Mouse (Mus musculus) cerebellum, postnatal 25 days (tissue): ENCODE measurements at regions not wholly inside any gene's neighbourhood (a gene's known extent, or its start where the extent isn't known, plus 50 kb on each side); places are given as distances from the start of the nearest gene placed in this dataset.
"Not testable (repeated sequence)": the region's sequence is repeated elsewhere in the genome, so short reads cannot be mapped to it uniquely, and the experiment has no call there.

Experiments used
- DNase-seq, 2 experiments: peaks; one replicate each; pipeline ENCODE4 v3.0.0; 2021; ENCODE audit warnings: mixed read lengths in 2 of 2

DNA sequence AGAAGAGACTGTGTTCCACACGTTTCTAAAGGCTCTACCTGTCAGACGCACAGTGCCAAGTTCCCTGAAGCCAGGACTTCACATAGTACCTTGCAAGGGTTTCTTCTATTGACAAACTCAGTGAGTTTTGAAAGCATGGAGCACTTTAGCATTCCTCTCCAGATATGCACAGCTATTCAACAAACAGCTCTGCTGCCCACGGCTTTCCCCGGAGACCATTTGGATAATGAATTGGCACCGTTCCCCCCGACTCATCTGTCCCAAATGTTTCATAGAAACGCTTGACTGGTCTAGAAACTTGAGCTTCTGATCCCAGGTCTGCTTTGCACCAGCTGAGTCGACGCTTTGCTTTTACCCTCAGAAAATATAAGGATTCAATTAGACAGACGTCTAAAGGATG is 162.2 kb upstream of the St6galnac5 start:
- DNase-seq: no peak

GRCm38 (mm10) chr3:153140985-153141384 is 158.9 kb upstream of the St6galnac5 start:
- DNase-seq: no peak

DNA sequence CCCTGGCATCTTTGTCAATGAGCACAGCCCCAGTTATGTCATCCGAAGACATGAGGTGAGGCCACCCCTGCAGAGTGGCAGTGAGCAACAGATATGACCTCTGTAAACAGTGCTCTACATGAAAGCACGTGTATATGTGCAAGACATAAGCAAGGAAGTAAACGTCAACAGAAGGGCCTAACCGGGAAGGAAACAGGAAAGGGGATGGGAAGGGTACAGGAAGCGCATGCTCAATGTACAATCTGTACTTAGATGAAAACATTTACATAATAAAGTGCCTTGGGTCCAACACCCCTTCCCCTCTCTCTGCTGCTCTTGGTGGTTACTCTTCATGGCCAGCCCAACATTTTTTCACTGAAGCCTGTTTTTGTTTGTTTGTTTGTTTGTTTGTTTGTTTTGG is 143.3 kb upstream of the St6galnac5 start:
- no peak for DNase-seq

DNA sequence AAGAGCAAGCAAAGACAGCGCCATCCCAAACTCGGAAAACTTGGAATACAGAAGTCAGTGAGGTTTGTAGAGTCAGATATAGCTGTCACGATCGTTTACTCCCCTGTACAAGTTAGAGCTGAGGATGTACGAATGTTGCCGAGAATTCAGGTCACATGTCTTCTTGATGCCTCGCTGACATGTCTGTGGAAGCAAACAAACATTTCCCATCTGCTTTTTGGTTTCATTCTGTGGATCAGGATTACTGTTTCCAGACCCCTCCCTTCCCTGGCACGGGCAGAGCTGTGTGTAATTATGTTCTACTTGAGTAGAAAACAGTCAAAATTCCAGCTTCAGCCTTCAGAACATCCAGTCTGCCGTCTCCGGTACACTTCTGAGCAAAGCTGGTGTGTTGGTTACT is 139.9 kb upstream of the St6galnac5 start:
- no peak for DNase-seq

DNA sequence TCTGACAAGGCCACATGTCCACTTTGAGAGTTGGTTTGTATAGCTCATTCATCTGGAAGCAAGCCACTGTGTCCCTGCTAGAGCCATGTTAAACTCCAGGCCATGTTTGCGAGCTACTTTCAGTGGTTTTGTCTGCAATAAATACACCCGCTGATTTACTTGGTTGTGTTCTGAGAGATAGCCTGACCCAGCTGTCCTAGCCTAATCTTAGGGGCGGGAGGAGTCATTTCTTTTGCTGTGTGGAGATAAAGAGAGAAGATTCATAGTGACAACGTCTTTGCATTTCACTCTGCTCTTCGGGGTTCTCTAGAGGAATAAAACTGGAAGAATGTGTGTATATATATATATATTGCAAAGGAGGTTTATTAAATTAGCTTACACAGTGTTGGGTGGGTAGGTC is 137.1 kb upstream of the St6galnac5 start:
- DNase-seq: no peak

GRCm38 (mm10) chr3:153118643-153119042 is 136.6 kb upstream of the St6galnac5 start:
- no peak for DNase-seq

DNA sequence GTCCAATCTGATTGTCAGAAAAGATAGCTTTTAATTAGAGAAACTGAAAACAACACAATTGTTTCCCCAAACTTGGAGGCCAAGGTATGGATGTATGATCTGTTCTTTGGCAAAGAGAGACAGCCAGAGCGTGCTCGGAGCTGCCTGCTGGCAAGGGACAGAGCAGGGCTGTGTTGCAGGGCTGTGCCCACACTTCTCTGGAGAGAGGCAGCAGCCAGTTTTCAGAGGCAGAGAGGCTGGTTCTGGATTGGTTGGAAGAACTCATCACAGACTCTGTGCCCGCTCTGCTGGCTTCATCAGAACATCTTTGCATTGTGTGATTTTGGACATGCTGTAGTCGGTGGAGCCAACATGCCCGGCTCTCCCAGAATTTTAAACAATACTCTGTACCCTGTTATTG is 123.5 kb upstream of the St6galnac5 start:
- no peak for DNase-seq

- not testable (repeated sequence) for DNase-seq
Measured at GRCm38 (mm10) chr3:153090572-153090971, 108.5 kb upstream of the St6galnac5 start.

DNA sequence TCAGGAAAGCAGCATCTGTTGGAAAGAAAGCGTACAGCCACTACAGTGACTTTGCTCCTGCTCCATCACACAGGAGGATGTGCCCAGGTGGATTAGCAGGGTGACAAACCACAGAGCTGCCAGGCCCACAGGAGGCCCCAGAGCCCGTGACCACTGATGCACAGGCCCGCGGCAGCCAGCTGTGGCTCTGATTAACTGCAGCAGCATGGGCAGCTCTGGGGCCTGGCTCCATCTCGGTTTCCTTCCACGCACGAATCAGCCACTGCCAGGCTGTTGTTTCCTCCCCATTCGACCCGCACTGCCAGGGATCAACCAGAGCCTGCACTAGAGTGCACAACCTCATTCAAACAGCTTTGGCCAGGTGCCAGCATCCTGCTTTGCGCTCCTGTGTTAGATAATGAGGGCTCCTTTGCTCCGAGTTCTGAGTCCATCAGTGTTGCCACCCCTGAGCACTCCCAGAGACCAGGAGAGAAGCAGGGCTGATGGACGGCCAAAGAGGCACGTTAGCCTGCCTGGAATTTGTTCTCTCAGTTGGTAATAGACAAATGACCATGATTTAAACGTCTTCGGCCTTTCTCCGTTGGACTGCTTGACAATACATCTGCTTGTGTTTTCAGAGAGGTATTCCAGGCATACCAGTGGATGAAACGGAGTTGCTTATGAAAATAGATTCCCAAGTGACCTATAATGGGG is 103.2 kb upstream of the St6galnac5 start:
- peak; percentile 60 to 76 for DNase-seq

- peak; percentile 70 to 82 for DNase-seq
Measured at GRCm38 (mm10) chr3:153084226-153085095, 102.4 kb upstream of the St6galnac5 start.

GRCm38 (mm10) chr3:153080371-153080770 is 98.3 kb upstream of the St6galnac5 start:
- no peak for DNase-seq

- peak; percentile 44 to 64 for DNase-seq
Measured at GRCm38 (mm10) chr3:153077846-153078703, 96.0 kb upstream of the St6galnac5 start.

- no peak for DNase-seq
Measured at GRCm38 (mm10) chr3:153072200-153072919, 90.3 kb upstream of the St6galnac5 start.

DNA sequence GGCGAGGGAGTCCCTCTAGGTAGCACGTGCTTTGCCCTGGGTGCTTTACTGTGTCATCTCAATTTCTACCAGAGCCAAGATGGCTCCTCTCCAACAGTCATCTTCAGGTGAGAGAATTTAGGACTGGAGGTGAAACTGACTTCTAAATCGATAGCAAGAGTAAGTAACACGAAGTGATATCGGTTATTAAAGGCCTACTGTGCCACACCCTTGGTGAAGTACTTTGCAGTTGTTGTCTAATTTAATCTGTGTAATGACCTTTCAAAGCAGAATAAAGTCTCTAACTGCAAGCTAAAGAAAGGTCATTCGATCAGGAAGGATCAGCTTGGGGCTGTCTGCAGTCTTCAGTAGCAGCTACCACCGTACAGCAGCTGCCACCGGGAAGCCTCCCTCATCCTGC is 89.5 kb upstream of the St6galnac5 start:
- DNase-seq: no peak

- no peak for DNase-seq
Measured at GRCm38 (mm10) chr3:153071123-153071522, 89.1 kb upstream of the St6galnac5 start.

GRCm38 (mm10) chr3:153065890-153066289 is 83.8 kb upstream of the St6galnac5 start:
- no peak for DNase-seq

DNA sequence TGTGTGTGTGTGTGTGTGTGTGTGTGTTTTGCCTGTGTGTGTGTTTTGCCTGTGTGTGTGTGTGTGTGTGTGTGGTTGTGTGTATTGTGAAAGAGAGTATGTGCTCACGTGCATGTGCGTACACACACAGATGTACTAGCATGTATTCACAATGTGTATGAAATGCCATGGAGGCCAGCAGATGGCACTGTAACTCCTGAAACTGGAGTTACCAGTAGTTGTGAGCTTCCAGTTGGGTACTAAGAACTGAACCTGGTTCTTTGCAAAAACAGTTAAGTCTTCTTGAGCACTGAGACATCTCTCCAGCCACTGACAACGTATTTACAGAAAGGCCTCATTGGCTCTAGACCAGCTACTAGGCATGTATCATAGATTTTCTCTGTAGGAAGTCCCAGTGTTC is 71.1 kb upstream of the St6galnac5 start:
- no peak for DNase-seq

DNA sequence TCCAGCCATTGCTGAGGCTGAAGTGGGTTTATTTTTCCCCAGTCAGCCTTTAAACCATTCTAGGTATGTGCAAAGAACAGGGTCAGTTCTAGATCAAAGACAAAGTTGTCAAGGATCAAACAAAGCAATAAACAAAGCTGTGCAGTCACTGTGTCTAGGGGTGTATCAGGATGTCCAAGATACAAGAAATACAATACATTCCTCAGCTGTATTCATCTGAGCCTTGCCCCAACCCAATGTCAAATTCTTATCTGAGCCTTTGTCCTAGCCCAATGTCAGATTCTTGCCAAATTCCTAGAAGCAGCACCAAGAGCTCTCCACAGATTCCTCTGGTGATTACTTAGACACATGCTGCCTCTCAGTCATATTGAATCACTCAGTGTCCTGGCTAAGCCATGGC is 69.5 kb upstream of the St6galnac5 start:
- DNase-seq: no peak

- DNase-seq: no peak
Measured at GRCm38 (mm10) chr3:153045328-153045727, 63.3 kb upstream of the St6galnac5 start.

DNA sequence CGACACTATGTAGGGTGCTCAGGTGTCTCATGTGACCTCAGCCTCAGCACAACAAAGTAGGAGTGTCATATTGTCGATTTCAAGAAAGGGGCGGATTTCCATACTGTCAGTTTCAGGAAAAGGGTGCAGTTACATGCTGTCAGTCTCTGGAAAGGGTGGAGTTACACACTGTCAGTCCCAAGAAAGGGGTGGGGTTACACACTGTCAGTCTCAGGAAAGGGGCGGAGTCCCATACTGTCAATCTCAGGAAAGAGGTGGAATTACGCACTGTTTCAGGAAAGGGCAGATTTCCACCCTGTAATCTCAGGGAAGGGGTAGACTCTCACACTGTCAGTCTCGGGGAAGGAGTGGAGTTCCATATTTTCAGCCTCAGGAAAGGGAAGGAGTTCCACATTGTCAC is 51.9 kb upstream of the St6galnac5 start:
- DNase-seq: no peak
